Mouse (Mus musculus): Measurements from ENCODE around the gene Ovol2. TPM values are rescaled to one million over a fixed set of nuclear protein-coding genes. Genes with fewer than 3 reads are reported as not detected.

Ovol2 gene
- total RNA-seq, 1 experiment, result 1.8 TPM

DNA sequence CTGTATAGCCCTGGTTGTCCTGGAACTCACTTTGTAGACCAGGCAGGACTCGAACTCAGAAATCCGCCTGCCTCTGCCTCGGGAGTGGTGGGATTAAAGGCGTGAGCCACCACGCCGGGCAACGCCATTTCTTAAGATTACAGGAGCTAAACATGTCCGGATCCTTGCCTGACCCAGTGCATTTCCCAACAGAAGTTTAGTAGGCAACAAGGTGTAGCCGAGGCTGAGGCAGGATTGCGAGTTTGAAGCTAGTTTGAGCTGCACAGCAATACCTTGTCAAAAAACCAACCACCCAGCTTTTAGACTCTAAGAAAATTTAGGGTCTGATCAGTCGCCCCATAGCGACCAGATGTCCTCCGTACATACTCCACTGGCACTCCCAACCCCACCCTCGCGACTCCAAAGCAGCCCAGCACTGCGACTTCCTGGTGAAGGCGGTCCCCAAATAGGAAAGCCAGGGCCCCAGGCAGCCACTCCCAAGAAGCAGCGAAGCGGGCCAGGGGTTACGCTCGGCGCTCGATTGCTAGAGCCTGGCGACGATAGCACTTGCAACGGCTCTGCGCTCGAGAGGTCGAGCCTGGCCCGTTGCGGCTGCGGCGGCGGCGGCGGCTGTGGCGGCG is 36.6 kb upstream of the Ovol2 start, which contains the start of the genes Kat14 and Pet117:
Gene Kat14 (plus strand): TSS at position 584 of the 620 bp plus-strand sequence.
Gene Pet117 (plus strand): TSS at position 597 of the 620 bp plus-strand sequence.
- peak within 1 kb of the TSS; percentile 85 to 98 for H3K4me3 ChIP-seq (ENCODE audit: insufficient read depth in 1 of 2, low read depth in 1 of 2, low read length in 2 of 2, poor library complexity in 1 of 2, severe bottlenecking in 1 of 2)
- no peaks in the 10 kb centered on the region for H3K9me3 ChIP-seq (ENCODE audit: control insufficient read depth, insufficient read depth, low read depth, low read length)
- peak within 1 kb of the TSS; percentile 97 for H3K9ac ChIP-seq (ENCODE audit: insufficient read depth, low read depth, low read length, poor library complexity, severe bottlenecking)
- DNase-seq (ENCODE audit: low read depth, low spot score), result peak; percentile 88
- TF ChIP-seq HCFC1 (IDR thresholded peaks at IDR 0.05; ENCODE audit: borderline replicate concordance, insufficient read depth, low read length), result peak; percentile 78; the same call in 1 of the 2 replicates
- no peak for TF ChIP-seq MAFK (IDR thresholded peaks at IDR 0.05; ENCODE audit: insufficient read depth, low read depth, low read length)
- TF ChIP-seq CHD2 (IDR thresholded peaks at IDR 0.05; ENCODE audit: low read depth, low read length), result no peak
- no peak for TF ChIP-seq ZC3H11A (IDR thresholded peaks at IDR 0.05; ENCODE audit: borderline replicate concordance, low read depth, low read length)
- peak; percentile 7; the same call in 1 of the 2 replicates for TF ChIP-seq ZNF384 (IDR thresholded peaks at IDR 0.05; ENCODE audit: low read depth, low read length)
- H3K27ac ChIP-seq (ENCODE audit: insufficient read depth, low read depth, low read length, poor library complexity, severe bottlenecking), result peak within 1 kb of the TSS; percentile 98
- H3K36me3 ChIP-seq (ENCODE audit: control insufficient read depth, insufficient read depth, low read length, poor library complexity, severe bottlenecking), result peaks cover 6% of the 10 kb centered on the region
- in situ Hi-C loops (cut with MboI; ENCODE audit: low sequenced_read_pairs in 2 of 2, unreplicated experiment in 2 of 2), result no loop called here
- peaks cover 2 to 3% of the 10 kb centered on the region in 2 experiments; a peak in 3 of 4 replicates for H3K4me1 ChIP-seq (ENCODE audit: control insufficient read depth in 2 of 2, insufficient read depth in 2 of 2, low read length in 2 of 2, poor library complexity in 1 of 2)

DNA sequence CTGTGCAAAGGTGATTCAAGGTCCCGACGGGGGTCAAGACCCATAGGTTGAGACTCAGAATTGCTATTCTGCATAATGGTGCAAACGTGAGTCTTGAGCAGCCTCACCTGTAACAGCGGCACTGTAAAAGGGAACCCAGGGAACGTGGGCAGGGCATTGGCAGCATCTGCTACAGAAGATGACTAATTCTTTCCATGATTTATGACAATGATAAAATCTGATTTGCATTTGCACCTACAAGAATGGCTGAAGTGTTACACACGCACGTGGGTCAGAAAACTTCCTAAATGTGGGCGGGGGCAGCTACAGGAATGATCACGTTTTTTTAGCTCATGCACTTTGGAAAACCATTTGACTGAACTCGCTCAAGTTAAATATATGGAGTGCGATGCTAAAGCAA is 20.9 kb upstream of the Ovol2 start:
- Histone ChIP-seq H3K36me3 (ENCODE audit: control insufficient read depth, insufficient read depth, low read length, poor library complexity, severe bottlenecking) (no peaks in the 10 kb centered on the region), H3K4me3 (ENCODE audit: insufficient read depth in 1 of 2, low read depth in 1 of 2, low read length in 2 of 2, poor library complexity in 1 of 2, severe bottlenecking in 1 of 2) (no peak overlapping the region), H3K4me1 (ENCODE audit: control insufficient read depth in 2 of 2, insufficient read depth in 2 of 2, low read length in 2 of 2, poor library complexity in 1 of 2) (no peaks in the 10 kb centered on the region), H3K9ac (ENCODE audit: insufficient read depth, low read depth, low read length, poor library complexity, severe bottlenecking) (no peak overlapping the region), H3K27ac (ENCODE audit: insufficient read depth, low read depth, low read length, poor library complexity, severe bottlenecking) (no peak overlapping the region), H3K9me3 (ENCODE audit: control insufficient read depth, insufficient read depth, low read depth, low read length) (no peaks in the 10 kb centered on the region)
- in situ Hi-C loops (cut with MboI; ENCODE audit: low sequenced_read_pairs in 2 of 2, unreplicated experiment in 2 of 2), result no loop called here
- TF ChIP-seq ZNF384 (IDR thresholded peaks at IDR 0.05; ENCODE audit: low read depth, low read length) (no peak), CHD2 (IDR thresholded peaks at IDR 0.05; ENCODE audit: low read depth, low read length) (no peak), HCFC1 (IDR thresholded peaks at IDR 0.05; ENCODE audit: borderline replicate concordance, insufficient read depth, low read length) (no peak), ZC3H11A (IDR thresholded peaks at IDR 0.05; ENCODE audit: borderline replicate concordance, low read depth, low read length) (no peak), MAFK (IDR thresholded peaks at IDR 0.05; ENCODE audit: insufficient read depth, low read depth, low read length) (no peak)
- no peak for DNase-seq (ENCODE audit: low read depth, low spot score)

GRCm38 (mm10) chr2:144348525-144348924 is 16.6 kb upstream of the Ovol2 start:
- peak; percentile 31 for DNase-seq (ENCODE audit: low read depth, low spot score)
- no peak overlapping the region for H3K9ac ChIP-seq (ENCODE audit: insufficient read depth, low read depth, low read length, poor library complexity, severe bottlenecking)
- no peaks in the 10 kb centered on the region for H3K9me3 ChIP-seq (ENCODE audit: control insufficient read depth, insufficient read depth, low read depth, low read length)
- TF ChIP-seq MAFK (IDR thresholded peaks at IDR 0.05; ENCODE audit: insufficient read depth, low read depth, low read length) (no peak), ZNF384 (IDR thresholded peaks at IDR 0.05; ENCODE audit: low read depth, low read length) (no peak), ZC3H11A (IDR thresholded peaks at IDR 0.05; ENCODE audit: borderline replicate concordance, low read depth, low read length) (peak; percentile 43; the same call in 1 of the 2 replicates), HCFC1 (IDR thresholded peaks at IDR 0.05; ENCODE audit: borderline replicate concordance, insufficient read depth, low read length) (no peak), CHD2 (IDR thresholded peaks at IDR 0.05; ENCODE audit: low read depth, low read length) (no peak)
- no peaks in the 10 kb centered on the region for H3K4me1 ChIP-seq (ENCODE audit: control insufficient read depth in 2 of 2, insufficient read depth in 2 of 2, low read length in 2 of 2, poor library complexity in 1 of 2)
- no peak overlapping the region for H3K27ac ChIP-seq (ENCODE audit: insufficient read depth, low read depth, low read length, poor library complexity, severe bottlenecking)
- in situ Hi-C loops (cut with MboI; ENCODE audit: low sequenced_read_pairs in 2 of 2, unreplicated experiment in 2 of 2), result no loop called here
- H3K36me3 ChIP-seq (ENCODE audit: control insufficient read depth, insufficient read depth, low read length, poor library complexity, severe bottlenecking), result no peaks in the 10 kb centered on the region
- H3K4me3 ChIP-seq (ENCODE audit: insufficient read depth in 1 of 2, low read depth in 1 of 2, low read length in 2 of 2, poor library complexity in 1 of 2, severe bottlenecking in 1 of 2), result no peak overlapping the region

DNA sequence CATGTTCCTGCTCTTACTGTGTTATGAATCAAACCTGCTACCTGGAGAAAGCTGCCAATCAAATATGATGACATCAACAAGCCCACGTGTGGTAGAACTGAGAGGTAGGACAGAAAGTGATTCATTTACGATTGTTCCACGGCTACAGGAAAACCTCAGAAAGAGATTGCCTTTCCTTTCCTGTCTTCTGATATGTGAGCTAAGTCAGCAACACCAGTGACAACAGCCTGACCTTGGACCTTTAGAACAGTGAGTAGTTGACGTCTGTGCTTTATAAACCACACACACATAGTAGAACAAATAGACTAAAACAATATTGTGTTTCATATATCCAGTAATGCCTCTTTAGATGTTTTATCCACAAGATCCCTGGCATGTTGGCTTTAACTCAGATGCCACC is 11.2 kb upstream of the Ovol2 start:
- no peak for DNase-seq (ENCODE audit: low read depth, low spot score)
- no peaks in the 10 kb centered on the region for H3K36me3 ChIP-seq (ENCODE audit: control insufficient read depth, insufficient read depth, low read length, poor library complexity, severe bottlenecking)
- in situ Hi-C loops (cut with MboI; ENCODE audit: low sequenced_read_pairs in 2 of 2, unreplicated experiment in 2 of 2), result no loop called here
- H3K4me3 ChIP-seq (ENCODE audit: insufficient read depth in 1 of 2, low read depth in 1 of 2, low read length in 2 of 2, poor library complexity in 1 of 2, severe bottlenecking in 1 of 2), result no peak overlapping the region
- no peaks in the 10 kb centered on the region for H3K9me3 ChIP-seq (ENCODE audit: control insufficient read depth, insufficient read depth, low read depth, low read length)
- no peak overlapping the region for H3K9ac ChIP-seq (ENCODE audit: insufficient read depth, low read depth, low read length, poor library complexity, severe bottlenecking)
- no peaks in the 10 kb centered on the region for H3K4me1 ChIP-seq (ENCODE audit: control insufficient read depth in 2 of 2, insufficient read depth in 2 of 2, low read length in 2 of 2, poor library complexity in 1 of 2)
- no peak overlapping the region for H3K27ac ChIP-seq (ENCODE audit: insufficient read depth, low read depth, low read length, poor library complexity, severe bottlenecking)
- TF ChIP-seq ZNF384 (IDR thresholded peaks at IDR 0.05; ENCODE audit: low read depth, low read length) (no peak), CHD2 (IDR thresholded peaks at IDR 0.05; ENCODE audit: low read depth, low read length) (no peak), ZC3H11A (IDR thresholded peaks at IDR 0.05; ENCODE audit: borderline replicate concordance, low read depth, low read length) (no peak), MAFK (IDR thresholded peaks at IDR 0.05; ENCODE audit: insufficient read depth, low read depth, low read length) (no peak), HCFC1 (IDR thresholded peaks at IDR 0.05; ENCODE audit: borderline replicate concordance, insufficient read depth, low read length) (no peak)

Data from ES-E14 (cell line).